Comparison of ENCODE assay signal across 15 mouse cellular contexts in genomic region chr7:129355561-129355960, GRCm38 (mm10).
"Had no signal": no experiment of that assay in that cellular context is flagged by ENCODE, and none has a peak within 500 bp of the region (broad histone marks: within the 10 kb centered on the region; RNA-seq: fewer than 3 reads in every experiment).

No protein-coding gene starts in this region.

- H3K9me3 ChIP-seq: megakaryocyte, embryonic 14.5 days; midbrain, embryonic 13.5 days; midbrain, embryonic 15.5 days; neural tube, embryonic 12.5 days; stomach, embryonic 15.5 days had no signal

- H3K4me1 ChIP-seq: megakaryocyte, embryonic 14.5 days; midbrain, embryonic 13.5 days; midbrain, embryonic 15.5 days; neural tube, embryonic 12.5 days; stomach, embryonic 15.5 days had no signal

- ATAC-seq: midbrain, embryonic 13.5 days; midbrain, embryonic 15.5 days had no signal

- H3K9ac ChIP-seq: lung, embryonic 14.5 days; midbrain, embryonic 13.5 days; midbrain, embryonic 15.5 days; neural tube, embryonic 12.5 days; stomach, embryonic 15.5 days had no signal

- H3K4me2 ChIP-seq: lung, embryonic 14.5 days; midbrain, embryonic 11.5 days; midbrain, embryonic 13.5 days; midbrain, embryonic 15.5 days; neural tube, embryonic 12.5 days; stomach, embryonic 15.5 days had no signal

- DNase-seq: lung, adult 18-20 months; lung, embryonic 14.5 days; lung, postnatal 10 days; right cerebral cortex, postnatal 25 days; thymus, adult 2 months; thymus, postnatal 25 days; thymus, postnatal 4 days had no signal

- H3K27me3 ChIP-seq: megakaryocyte, embryonic 14.5 days; midbrain, embryonic 13.5 days; midbrain, embryonic 15.5 days; neural tube, embryonic 12.5 days; stomach, embryonic 15.5 days had no signal

- H3K36me3 ChIP-seq: midbrain, embryonic 13.5 days; midbrain, embryonic 15.5 days; neural tube, embryonic 12.5 days; stomach, embryonic 15.5 days had no signal

- H3K27ac ChIP-seq: macrophage; midbrain, embryonic 13.5 days; midbrain, embryonic 15.5 days; neural tube, embryonic 12.5 days; stomach, embryonic 15.5 days; stomach, postnatal 0 days had no signal

- H3K4me3 ChIP-seq: megakaryocyte, embryonic 14.5 days; midbrain, embryonic 13.5 days; midbrain, embryonic 15.5 days; neural tube, embryonic 12.5 days; stomach, embryonic 15.5 days had no signal
